ENCODE assay signal across 7 mouse cellular contexts in the genomic region with DNA sequence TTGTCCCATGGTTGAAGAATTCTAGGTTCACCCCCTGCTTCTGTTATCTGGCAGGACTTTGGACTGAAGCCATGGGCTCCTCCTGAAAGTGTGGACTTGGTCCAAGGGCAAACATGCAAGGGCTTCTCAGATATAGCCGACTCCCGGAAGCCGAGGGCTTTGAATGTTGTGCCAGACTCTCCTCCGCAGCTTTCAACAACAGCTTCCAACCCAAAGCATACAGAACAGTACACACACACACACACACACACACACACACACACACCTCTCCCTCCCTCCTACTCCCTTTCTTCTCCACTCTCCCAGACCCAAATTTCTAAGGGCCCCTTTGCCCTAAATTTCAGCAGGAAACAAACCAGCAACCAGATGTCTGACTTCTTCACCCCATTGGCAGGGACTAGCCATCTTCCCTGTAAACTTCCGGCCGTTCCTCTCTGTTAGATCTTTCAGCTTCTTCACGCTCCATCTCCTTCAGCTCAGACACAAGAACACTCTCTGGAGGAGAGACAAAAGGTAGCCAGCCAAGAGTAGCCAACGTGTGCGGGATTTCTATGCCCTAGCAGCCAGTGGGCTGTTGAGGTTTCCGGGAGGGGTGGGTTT. TPM values are rescaled to one million over a fixed set of nuclear protein-coding genes. Genes with fewer than 3 reads are reported as not detected.
DNase-seq lines count a peak whose midpoint lies in the region; ATAC-seq lines count a peak whose summit lies in the region.

No protein-coding gene starts in this region.

- no peaks in the 10 kb centered on the region for H3K36me3 ChIP-seq in intestine, embryonic 15.5 days
- H3K36me3 ChIP-seq in forebrain, embryonic 11.5 days (ENCODE audit: control insufficient read depth, insufficient read depth, low read length): no peaks in the 10 kb centered on the region

- H3K9ac ChIP-seq in intestine, embryonic 15.5 days: no peak overlapping the region
- no peak overlapping the region for H3K9ac ChIP-seq in forebrain, embryonic 11.5 days (ENCODE audit: low read length)

- 24% methylated on average over 10 of the region's 10 CpGs for WGBS in intestine, embryonic 15.5 days
- whole genome bisulfite sequencing in forebrain, embryonic 11.5 days: 46% methylated on average over 10 of the region's 10 CpGs

- peak; percentile 80 for DNase-seq in adrenal gland, adult 8-10 months
- peak; percentile 68 for DNase-seq in lung, postnatal 14 days
- no peak for DNase-seq in forebrain, embryonic 11.5 days (ENCODE audit: low spot score)
- DNase-seq in thymus, postnatal 10 days (ENCODE audit: low spot score in 2 of 2): no peak
- DNase-seq in gastrocnemius, postnatal 4 days (ENCODE audit: low spot score in 2 of 2): no peak

- H3K4me3 ChIP-seq in brown adipose tissue, adult 24 weeks (ENCODE audit: insufficient read depth, low read depth, low read length): peak overlapping the region; percentile 4; the same call in 1 of the 2 replicates
- no peak overlapping the region for H3K4me3 ChIP-seq in intestine, embryonic 15.5 days (replicated peaks)
- no peak overlapping the region for H3K4me3 ChIP-seq in forebrain, embryonic 11.5 days (ENCODE audit: low read depth, low read length)

- H3K4me1 ChIP-seq in brown adipose tissue, adult 24 weeks (ENCODE audit: control insufficient read depth, insufficient read depth, insufficient read length, low read length): peaks cover 23% of the 10 kb centered on the region
- H3K4me1 ChIP-seq in intestine, embryonic 15.5 days (replicated peaks): peaks cover 15% of the 10 kb centered on the region
- H3K4me1 ChIP-seq in forebrain, embryonic 11.5 days (replicated peaks; ENCODE audit: control insufficient read depth, insufficient read depth, low read length): no peaks in the 10 kb centered on the region; the same call in 1 of the 2 replicates

- ATAC-seq in intestine, embryonic 15.5 days: peak; percentile 80
- ATAC-seq in forebrain, embryonic 11.5 days (replicated peaks; ENCODE audit: low FRiP score): no peak

- peak overlapping the region; percentile 72 for H3K27ac ChIP-seq in brown adipose tissue, adult 24 weeks (replicated peaks; ENCODE audit: low read depth, low read length)
- peak overlapping the region; percentile 7; the same call in 1 of the 2 replicates for H3K27ac ChIP-seq in intestine, embryonic 15.5 days
- no peak overlapping the region for H3K27ac ChIP-seq in forebrain, embryonic 11.5 days (ENCODE audit: low read depth, low read length)

- H3K27me3 ChIP-seq in intestine, embryonic 15.5 days (replicated peaks): no peaks in the 10 kb centered on the region
- no peaks in the 10 kb centered on the region for H3K27me3 ChIP-seq in forebrain, embryonic 11.5 days (ENCODE audit: control insufficient read depth, insufficient read depth, low read length)

- H3K9me3 ChIP-seq in intestine, embryonic 15.5 days: no peaks in the 10 kb centered on the region
- no peaks in the 10 kb centered on the region for H3K9me3 ChIP-seq in forebrain, embryonic 11.5 days (ENCODE audit: control insufficient read depth, low read length)

- peak overlapping the region; percentile 9; the same call in 1 of the 2 replicates for H3K4me2 ChIP-seq in intestine, embryonic 15.5 days (replicated peaks)
- H3K4me2 ChIP-seq in forebrain, embryonic 11.5 days (ENCODE audit: low read depth, low read length, severe bottlenecking): no peak overlapping the region

RNA-seq across cellular contexts. Expression of a gene that starts 24.5 kb away (rescaled TPM):
- total RNA-seq in adrenal gland, adult 8-10 months (2022): 10 to 100 TPM; 49.7 to 68.6 (median 58.2) TPM
- polyA plus RNA-seq in brown adipose tissue, adult 24 weeks (2012; ENCODE audit: insufficient read depth, insufficient read length, missing spikeins): 14.3 and 21.8 TPM in 2 replicates
- polyA plus RNA-seq in intestine, embryonic 15.5 days (2015; fragmentation: Nextera tagmentation; extraction: Ambion mirVana): 19.3 and 19.5 TPM in 2 replicates
- 49.7 and 51.8 TPM in 2 replicates for polyA plus RNA-seq in forebrain, embryonic 11.5 days (2014; fragmentation: Nextera tagmentation; extraction: Ambion mirVana)
- 10 to 100 TPM; 47.6 to 52.3 TPM for total RNA-seq in gastrocnemius, postnatal 4 days (2021)

Comparison
In these comparisons a context has a peak if more than half of its experiments do, and no peak if none do; other contexts are left out.
1. DNase-seq: peak in adrenal gland, adult 8-10 months (single experiment) and lung, postnatal 14 days (single experiment); none in forebrain, embryonic 11.5 days (single experiment), thymus, postnatal 10 days (0 of 2) and gastrocnemius, postnatal 4 days (0 of 2).